Mouse (Mus musculus) liver, embryonic 13.5 days (tissue): ENCODE results near the gene Ppfibp1. TPM values are rescaled to one million over a fixed set of nuclear protein-coding genes. Genes with fewer than 3 reads are reported as not detected.

ENCODE experiments used
- ATAC-seq: fragments of 200-750 bp; cut with Nextera tagmentation; 2 replicates; pipeline ENCODE4 v1.8.0; 2017; ENCODE audit warnings: low read depth, mild to moderate bottlenecking, moderate number of reproducible peaks, moderate library complexity
- DNase-seq: peaks from one replicate; pipeline ENCODE4 v3.0.0; 2022
- H3K27ac ChIP-seq: fragments of 300-500 bp; sonication (generic); 2 replicates; pipeline ENCODE4 v1.5.1; 2015; ENCODE audit warnings: moderate library complexity, mild to moderate bottlenecking, inconsistent platforms
- H3K27me3 ChIP-seq: fragments of 300-500 bp; sonication (generic); 2 replicates; pipeline ENCODE4 v1.6.1; 2015; ENCODE audit warnings: mild to moderate bottlenecking, inconsistent platforms
- H3K36me3 ChIP-seq: fragments of 300-500 bp; sonication (generic); 2 replicates; pipeline ENCODE4 v1.6.1; 2015; ENCODE audit warnings: mild to moderate bottlenecking, inconsistent platforms
- H3K4me1 ChIP-seq: fragments of 300-500 bp; sonication (generic); replicated peaks from 2 replicates; pipeline ENCODE4 v1.6.1; 2015; ENCODE audit warnings: inconsistent platforms
- H3K4me2 ChIP-seq: fragments of 300-500 bp; sonication (generic); 2 replicates; pipeline ENCODE4 v1.6.1; 2015; ENCODE audit warnings: inconsistent platforms, mild to moderate bottlenecking, moderate library complexity
- H3K4me3 ChIP-seq: fragments of 300-500 bp; sonication (generic); replicated peaks from 2 replicates; pipeline ENCODE4 v1.5.1; 2015; ENCODE audit warnings: mild to moderate bottlenecking, inconsistent platforms
- H3K9ac ChIP-seq: fragments of 300-500 bp; sonication (generic); 2 replicates; pipeline ENCODE4 v1.6.1; 2015; ENCODE audit warnings: mild to moderate bottlenecking, inconsistent platforms
- H3K9me3 ChIP-seq: fragments of 300-500 bp; sonication (generic); replicated peaks from 2 replicates; pipeline ENCODE4 v1.6.1; 2016; ENCODE audit warnings: inconsistent platforms
- WGBS: fragments of 180-500 bp; shearing (Covaris S2); methylation state at CpG from one replicate; pipeline ENCODE4 v1.1.7; 2015; ENCODE audit not compliant: insufficient replicate concordance; 5-methylcytosine and 5-hydroxymethylcytosine counted together
- polyA plus RNA-seq: library from polyadenylated mRNA; unstranded; fragments of >200 nt; fragmentation: Nextera tagmentation; extraction: Ambion mirVana; gene quantifications from 2 replicates; pipeline ENCODE4 v1.2.1, GENCODE M21; 2015

The Ppfibp1 gene
- polyA plus RNA-seq, 1 experiment from 2014 or later = 9.0 TPM

DNA sequence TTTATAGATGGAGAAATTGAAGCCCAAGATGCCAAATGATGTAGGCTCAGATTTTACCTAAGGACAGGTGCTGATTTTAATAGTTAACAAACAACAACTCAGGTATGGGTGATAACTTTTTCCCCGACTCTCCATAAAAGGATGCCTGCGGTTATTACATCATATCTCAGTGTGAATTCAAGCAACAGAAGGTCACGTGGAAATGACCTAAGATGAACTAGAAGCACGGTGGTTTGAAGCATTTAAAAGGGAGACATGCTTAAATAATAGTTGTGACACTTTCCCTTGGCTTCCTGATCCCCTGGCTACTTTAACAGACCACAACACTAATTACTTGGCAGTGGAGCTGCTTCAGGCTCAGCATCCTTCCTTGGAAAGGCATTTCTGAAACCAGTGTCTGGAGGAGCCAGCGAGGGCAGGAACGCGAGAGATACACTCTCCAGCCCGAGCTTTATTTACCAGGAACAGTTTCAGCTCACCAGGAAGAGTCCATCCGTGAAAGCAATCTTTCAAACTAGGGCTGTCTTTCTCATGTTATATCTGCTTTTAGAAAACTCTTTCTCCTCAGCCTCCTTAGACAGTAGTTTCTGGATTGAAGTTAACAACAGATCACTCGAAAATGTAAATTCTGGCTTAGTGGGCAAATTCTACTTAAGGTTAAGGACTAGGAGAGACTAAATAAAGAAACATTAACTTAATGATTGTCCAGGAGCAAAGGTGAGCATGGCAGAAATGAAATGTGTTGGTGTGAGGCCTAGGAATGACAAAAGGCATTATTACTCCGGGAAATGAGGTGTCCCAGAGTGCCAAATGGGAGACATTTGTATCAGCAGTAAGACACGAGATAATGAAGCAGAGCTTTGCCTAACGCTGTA is 6.2 kb upstream of the Ppfibp1 start:
- Histone ChIP-seq H3K4me2 (no peak overlapping the region), H3K27me3 (no peaks in the 10 kb centered on the region), H3K4me3 (no peak overlapping the region), H3K4me1 (peaks cover 5% of the 10 kb centered on the region), H3K9me3 (peaks cover 4% of the 10 kb centered on the region; the same call in 1 of the 2 replicates), H3K27ac (no peak overlapping the region), H3K9ac (no peak overlapping the region), H3K36me3 (no peaks in the 10 kb centered on the region)
- ATAC-seq (no peak), DNase-seq (no peak)
- WGBS = 59% methylated on average over 13 of the region's 13 CpGs

DNA sequence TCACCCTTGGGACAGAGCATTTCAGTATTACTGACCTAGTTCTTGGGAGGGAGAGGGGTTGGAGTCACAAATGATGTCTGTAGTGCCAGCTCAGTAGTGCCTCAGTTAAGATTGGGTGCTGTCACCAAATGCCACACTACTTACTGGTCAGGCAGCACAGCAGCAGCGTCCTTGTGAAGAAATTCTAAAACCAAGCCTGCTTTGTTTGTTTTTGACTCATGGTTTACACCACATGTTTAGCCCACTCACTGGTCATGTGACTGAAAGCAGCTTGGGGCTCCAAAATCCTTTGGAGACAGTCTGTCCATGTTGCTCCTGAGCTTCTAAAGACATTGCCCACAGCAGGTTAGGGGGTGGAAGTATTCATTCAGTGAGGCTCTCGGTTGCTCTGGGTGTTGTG is 4.9 kb upstream of the Ppfibp1 start:
- Histone ChIP-seq H3K27ac (no peak overlapping the region), H3K27me3 (no peaks in the 10 kb centered on the region), H3K9me3 (no peaks in the 10 kb centered on the region), H3K4me1 (peaks cover 16% of the 10 kb centered on the region), H3K4me2 (no peak overlapping the region), H3K36me3 (no peaks in the 10 kb centered on the region), H3K9ac (no peak overlapping the region), H3K4me3 (no peak overlapping the region)
- DNase-seq = no peak
- 60% methylated on average over 2 of the region's 2 CpGs for WGBS
- ATAC-seq = no peak

DNA sequence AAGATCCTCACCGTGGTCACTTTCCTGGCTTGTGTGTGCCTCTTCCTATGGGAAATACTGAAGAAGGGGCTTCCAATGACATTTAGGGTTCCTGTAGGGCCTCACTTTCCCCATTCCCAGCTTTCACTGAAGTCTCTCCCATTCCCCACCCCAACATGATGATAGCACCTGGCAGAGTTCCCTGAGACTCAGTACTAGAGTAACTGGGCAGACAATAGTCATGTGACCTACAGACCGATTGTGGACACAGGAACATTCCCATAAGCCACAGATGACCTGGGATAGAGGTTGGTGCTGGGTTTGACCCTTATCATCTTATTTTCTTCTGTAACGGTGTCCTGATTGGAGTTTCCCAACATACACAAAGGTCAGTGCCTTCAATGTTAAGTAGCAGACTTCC is 4.1 kb upstream of the Ppfibp1 start:
- H3K4me3 ChIP-seq = no peak overlapping the region
- H3K27ac ChIP-seq = no peak overlapping the region
- no peak for DNase-seq
- no peak overlapping the region for H3K9ac ChIP-seq
- 63% methylated on average over 3 of the region's 3 CpGs for WGBS
- H3K27me3 ChIP-seq = no peaks in the 10 kb centered on the region
- H3K9me3 ChIP-seq = no peaks in the 10 kb centered on the region
- no peaks in the 10 kb centered on the region for H3K36me3 ChIP-seq
- peaks cover 22% of the 10 kb centered on the region for H3K4me1 ChIP-seq
- ATAC-seq = no peak
- no peak overlapping the region for H3K4me2 ChIP-seq

DNA sequence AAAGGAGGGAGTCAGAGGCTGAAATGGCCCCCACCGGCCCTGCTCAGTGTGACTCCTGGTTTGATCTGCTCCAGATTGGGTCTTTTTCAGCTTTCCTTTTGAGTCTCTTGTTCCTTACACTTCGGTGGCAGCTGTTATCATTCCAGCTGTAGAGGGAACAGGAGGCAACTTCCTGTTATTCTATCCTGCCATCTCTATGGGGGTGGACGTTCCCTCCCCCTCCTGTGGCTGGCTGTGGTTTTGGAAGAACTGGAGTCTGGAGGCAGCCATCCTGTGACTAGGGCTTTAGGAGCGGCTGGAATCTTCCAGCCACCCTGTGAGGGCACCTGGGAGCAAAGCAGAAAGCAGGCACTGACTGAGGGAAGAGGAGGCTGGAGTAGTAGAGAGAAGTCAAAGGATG is 3.4 kb upstream of the Ppfibp1 start:
- no peaks in the 10 kb centered on the region for H3K27me3 ChIP-seq
- H3K27ac ChIP-seq = no peak overlapping the region
- H3K4me2 ChIP-seq = no peak overlapping the region
- no peak overlapping the region for H3K4me3 ChIP-seq
- no peaks in the 10 kb centered on the region for H3K9me3 ChIP-seq
- ATAC-seq (no peak), DNase-seq (no peak)
- WGBS = 33% methylated on average over 4 of the region's 4 CpGs
- H3K9ac ChIP-seq = no peak overlapping the region
- peaks cover 27% of the 10 kb centered on the region for H3K4me1 ChIP-seq
- no peaks in the 10 kb centered on the region for H3K36me3 ChIP-seq

DNA sequence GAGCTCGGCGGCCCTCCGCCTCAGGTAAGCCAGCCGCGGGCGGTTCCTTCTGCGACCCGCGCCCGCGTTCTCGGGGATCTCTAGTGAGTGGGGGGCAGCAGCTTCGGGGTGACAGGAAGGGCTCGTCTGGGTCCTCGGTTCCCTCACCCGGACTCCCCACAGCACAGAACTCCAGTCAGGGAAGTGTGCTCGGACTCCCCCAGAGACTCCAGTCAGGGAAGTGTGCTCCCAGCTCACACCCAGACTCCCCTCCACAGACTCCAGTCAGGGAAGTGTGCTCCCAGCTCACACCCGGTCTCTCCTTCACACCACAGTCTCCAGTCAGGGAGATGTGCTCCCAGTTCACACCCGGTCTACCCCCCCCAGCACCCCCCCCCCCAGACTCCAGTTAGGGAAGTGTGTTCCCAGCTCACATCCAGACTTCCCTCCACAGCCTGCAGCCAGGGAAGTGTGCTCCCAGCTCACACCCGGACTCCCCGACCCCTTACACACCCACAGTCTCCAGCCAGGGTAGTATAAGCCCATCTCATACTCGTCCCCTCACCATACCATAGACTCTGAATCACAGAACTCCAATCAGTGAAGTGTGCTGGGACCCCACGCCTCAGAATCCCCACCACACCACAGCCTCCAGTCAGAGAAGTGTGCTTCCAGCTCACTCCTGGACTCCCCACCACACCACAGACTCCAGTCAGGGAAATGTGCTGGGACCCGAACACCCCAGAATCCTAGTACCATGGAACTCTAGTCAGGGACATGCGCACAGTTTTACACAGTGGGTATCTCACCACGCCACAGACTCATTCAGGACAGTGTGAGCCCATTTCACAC is 588 bp downstream of the Ppfibp1 start:
- H3K27me3 ChIP-seq = no peaks in the 10 kb centered on the region
- H3K4me2 ChIP-seq = peak overlapping the region; percentile 94
- H3K4me1 ChIP-seq = peaks cover 36% of the 10 kb centered on the region
- peak; percentile 52 for ATAC-seq
- 9% methylated on average over 26 of the region's 26 CpGs for WGBS
- peak overlapping the region; percentile 64 for H3K27ac ChIP-seq
- peak overlapping the region; percentile 83 for H3K9ac ChIP-seq
- no peak for DNase-seq
- peak overlapping the region; percentile 75 for H3K4me3 ChIP-seq
- H3K9me3 ChIP-seq = no peaks in the 10 kb centered on the region
- no peaks in the 10 kb centered on the region for H3K36me3 ChIP-seq

DNA sequence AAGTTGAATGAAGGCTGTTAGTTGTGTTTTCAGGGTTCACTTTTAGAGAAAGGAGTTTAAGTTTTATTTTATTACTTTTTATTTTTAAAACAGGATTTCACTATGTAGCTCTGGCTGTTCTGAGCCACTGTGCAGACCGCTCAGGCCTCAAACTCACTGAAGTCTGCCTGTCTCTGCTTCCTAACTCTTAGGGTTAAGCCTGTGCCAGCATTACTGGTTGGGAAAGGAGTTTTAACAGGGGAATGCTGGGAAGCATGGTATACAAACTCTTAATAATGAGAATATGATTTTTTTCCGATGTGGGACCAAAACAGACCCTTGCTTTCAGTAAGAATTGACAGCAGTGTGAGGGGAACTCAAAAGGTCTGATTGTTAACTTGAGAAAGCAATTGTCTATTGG is 1.9 kb downstream of the Ppfibp1 start:
- Histone ChIP-seq H3K4me3 (no peak overlapping the region), H3K9ac (no peak overlapping the region), H3K27ac (no peak overlapping the region), H3K4me2 (peak overlapping the region; percentile 39), H3K36me3 (no peaks in the 10 kb centered on the region), H3K9me3 (no peaks in the 10 kb centered on the region), H3K27me3 (no peaks in the 10 kb centered on the region), H3K4me1 (peaks cover 33% of the 10 kb centered on the region)
- DNase-seq (no peak), ATAC-seq (no peak)
- 71% methylated on average over 2 of the region's 2 CpGs for WGBS

DNA sequence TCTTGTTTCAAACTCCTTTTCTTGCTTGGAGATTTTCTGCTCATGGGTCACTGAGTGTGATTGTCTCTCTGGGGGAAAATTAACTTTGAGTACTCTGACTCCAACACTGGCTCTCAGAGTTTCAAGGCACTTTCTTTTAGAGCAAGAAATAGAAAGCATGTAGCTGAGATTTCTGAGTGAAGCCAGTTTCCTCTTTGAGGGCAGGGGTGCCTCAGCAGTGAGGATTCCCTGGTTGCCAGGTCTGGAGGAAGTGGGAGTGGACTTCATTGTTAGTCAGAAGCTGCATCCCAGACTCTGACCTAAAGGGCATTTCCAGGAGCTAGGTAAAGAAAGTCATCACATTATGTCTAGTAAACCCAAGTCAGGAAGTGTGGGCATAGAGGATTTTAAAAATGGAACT is 2.3 kb downstream of the Ppfibp1 start:
- no peak for ATAC-seq
- no peaks in the 10 kb centered on the region for H3K36me3 ChIP-seq
- H3K9me3 ChIP-seq = no peaks in the 10 kb centered on the region
- H3K9ac ChIP-seq = no peak overlapping the region
- no peak overlapping the region for H3K27ac ChIP-seq
- DNase-seq = no peak
- peak overlapping the region; percentile 39 for H3K4me2 ChIP-seq
- H3K27me3 ChIP-seq = no peaks in the 10 kb centered on the region
- no peak overlapping the region for H3K4me3 ChIP-seq
- H3K4me1 ChIP-seq = peaks cover 33% of the 10 kb centered on the region

DNA sequence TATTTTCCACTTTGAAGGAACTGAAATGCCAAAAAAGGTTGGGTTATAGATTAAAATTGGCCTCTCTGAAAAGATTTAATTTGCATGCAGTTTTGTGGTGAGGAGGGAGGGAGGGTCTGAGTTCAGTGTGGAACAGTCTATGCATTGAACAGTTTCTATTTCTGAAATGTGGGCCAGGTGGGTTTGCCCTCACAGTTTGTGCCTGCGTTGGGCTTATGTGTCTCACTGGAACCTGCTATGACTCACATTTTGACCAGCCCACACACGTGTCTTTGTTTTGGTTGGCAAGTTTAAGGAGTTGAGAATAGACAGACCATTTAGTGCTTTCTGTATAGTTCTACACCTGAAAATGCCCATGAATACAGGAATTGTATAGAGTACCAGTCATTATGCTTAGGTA is 5.6 kb downstream of the Ppfibp1 start:
- WGBS = 57% methylated on average over 2 of the region's 2 CpGs
- H3K36me3 ChIP-seq = no peaks in the 10 kb centered on the region
- DNase-seq = no peak
- peaks cover 16% of the 10 kb centered on the region; the same call in 1 of the 2 replicates for H3K4me1 ChIP-seq
- no peak overlapping the region for H3K4me2 ChIP-seq
- no peaks in the 10 kb centered on the region for H3K27me3 ChIP-seq
- H3K4me3 ChIP-seq = no peak overlapping the region
- no peak overlapping the region for H3K9ac ChIP-seq
- H3K27ac ChIP-seq = no peak overlapping the region
- ATAC-seq = no peak
- H3K9me3 ChIP-seq = no peaks in the 10 kb centered on the region

DNA sequence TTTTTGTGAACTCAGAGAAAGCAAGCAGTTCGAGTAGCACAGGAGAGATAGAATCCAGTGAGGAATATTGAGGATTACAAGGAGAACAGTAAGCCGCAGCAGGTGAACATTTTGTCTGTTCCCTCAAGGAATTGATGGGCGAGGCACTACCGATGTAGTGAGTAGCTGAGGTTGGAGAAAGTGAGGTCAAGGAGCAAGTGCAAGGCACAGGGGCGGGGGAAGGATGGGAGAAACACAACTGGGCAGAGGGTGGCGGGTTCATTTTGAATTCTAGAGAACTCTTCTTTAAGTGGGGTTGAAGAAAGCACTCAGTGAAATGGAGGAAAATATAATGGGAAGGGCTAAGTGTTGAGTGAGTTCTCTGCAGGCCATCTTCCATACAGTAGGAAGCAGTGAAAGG is 10.4 kb downstream of the Ppfibp1 start:
- Histone ChIP-seq H3K27ac (no peak overlapping the region), H3K4me3 (no peak overlapping the region), H3K9ac (no peak overlapping the region), H3K4me1 (no peaks in the 10 kb centered on the region; the same call in 1 of the 2 replicates), H3K36me3 (no peaks in the 10 kb centered on the region), H3K27me3 (no peaks in the 10 kb centered on the region), H3K9me3 (no peaks in the 10 kb centered on the region), H3K4me2 (no peak overlapping the region)
- ATAC-seq (no peak), DNase-seq (no peak)
- 75% methylated on average over 6 of the region's 6 CpGs for WGBS

DNA sequence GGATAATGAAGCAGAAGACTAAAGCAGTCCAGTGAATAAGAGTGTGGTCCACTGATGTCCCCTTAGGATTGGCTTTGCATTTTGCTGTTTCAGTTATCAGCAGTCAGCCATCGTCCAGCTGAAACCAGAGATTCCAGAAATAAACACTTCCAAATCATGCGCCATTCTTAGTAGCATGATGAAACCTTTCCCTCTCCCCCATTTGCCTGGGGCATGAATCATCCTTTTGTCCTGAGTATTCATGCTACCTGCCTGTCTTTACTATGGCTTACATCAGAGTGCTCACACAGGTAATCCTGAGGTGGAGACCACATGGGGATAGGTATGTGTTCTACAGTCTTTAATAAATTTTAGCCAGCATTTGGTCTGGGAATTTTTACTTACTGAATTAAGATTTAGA is 11.4 kb downstream of the Ppfibp1 start:
- H3K27me3 ChIP-seq = no peaks in the 10 kb centered on the region
- no peaks in the 10 kb centered on the region for H3K36me3 ChIP-seq
- no peak overlapping the region for H3K9ac ChIP-seq
- no peak for ATAC-seq
- H3K4me2 ChIP-seq = no peak overlapping the region
- no peak overlapping the region for H3K27ac ChIP-seq
- H3K4me3 ChIP-seq = no peak overlapping the region
- no peaks in the 10 kb centered on the region; the same call in 1 of the 2 replicates for H3K4me1 ChIP-seq
- 53% methylated on average over 2 of the region's 2 CpGs for WGBS
- no peaks in the 10 kb centered on the region for H3K9me3 ChIP-seq
- no peak for DNase-seq

DNA sequence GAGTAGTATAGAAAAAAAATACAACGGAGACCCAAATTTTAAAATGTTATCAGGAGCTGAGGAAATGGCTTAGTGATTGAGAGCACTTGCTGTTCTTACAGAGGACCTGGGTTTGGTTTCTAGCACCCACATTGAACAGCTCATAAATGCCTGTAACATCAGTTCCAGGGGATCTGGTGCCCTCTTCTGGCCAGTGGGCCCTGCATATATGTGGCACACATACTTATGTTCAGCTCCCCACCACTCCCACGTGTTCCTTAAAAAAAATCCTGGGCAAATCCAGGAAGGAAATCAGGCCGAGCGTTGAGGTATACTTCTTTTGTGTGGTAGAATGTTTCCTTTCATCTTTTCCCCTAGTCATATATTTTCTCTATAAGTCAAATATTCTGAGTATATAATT is 13.6 kb downstream of the Ppfibp1 start:
- DNase-seq = no peak
- H3K4me1 ChIP-seq = peaks cover 13% of the 10 kb centered on the region
- no peaks in the 10 kb centered on the region for H3K27me3 ChIP-seq
- no peak overlapping the region for H3K4me3 ChIP-seq
- H3K9me3 ChIP-seq = no peaks in the 10 kb centered on the region
- H3K27ac ChIP-seq = no peak overlapping the region
- H3K4me2 ChIP-seq = no peak overlapping the region
- WGBS = 73% methylated on average over 4 of the region's 4 CpGs
- H3K36me3 ChIP-seq = no peaks in the 10 kb centered on the region
- no peak for ATAC-seq
- H3K9ac ChIP-seq = no peak overlapping the region
